Mouse (Mus musculus): ENCODE results near the gene Htt.

DNA sequence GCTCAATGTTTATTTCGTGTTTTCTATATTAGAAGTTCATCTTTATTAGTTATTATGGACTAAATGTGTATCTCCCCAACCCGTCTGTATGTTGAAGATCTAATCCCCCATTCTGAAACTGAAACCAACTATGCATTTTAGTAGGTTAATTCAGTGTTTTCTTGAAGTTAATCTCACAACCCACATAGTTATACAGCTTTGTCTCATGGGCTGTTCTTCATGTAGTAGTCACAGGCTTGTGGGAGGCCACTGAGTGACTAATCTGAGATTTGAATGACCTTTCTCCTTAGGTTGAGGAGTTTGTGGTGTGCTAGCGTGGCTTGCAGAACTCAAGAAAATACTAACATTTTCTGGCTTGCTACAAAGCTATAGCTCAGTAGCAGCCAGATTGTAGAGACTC is 23.5 kb downstream of the Htt start:
- TF ChIP-seq CTCF (IDR thresholded peaks at IDR 0.05; ENCODE audit: low read depth) (no peak), EP300 (IDR thresholded peaks at IDR 0.05; ENCODE audit: low read depth) (no peak)

All from heart, postnatal 0 days (tissue).